ENCODE assay signal across 9 mouse cellular contexts in genomic region chr4:133379046-133379347, GRCm38 (mm10). TPM values are rescaled to one million over a fixed set of nuclear protein-coding genes. Genes with fewer than 3 reads are reported as not detected.
DNase-seq lines count a peak whose midpoint lies in the region; ATAC-seq and TF ChIP-seq lines count a peak whose summit lies in the region.
"Had no signal": no experiment of that assay in that cellular context is flagged by ENCODE, and none has a peak within 500 bp of the region (broad histone marks: within the 10 kb centered on the region; RNA-seq: fewer than 3 reads in every experiment).

No protein-coding gene starts in this region.

- peaks cover 12% of the 10 kb centered on the region for H3K36me3 ChIP-seq in heart, embryonic 13.5 days
- H3K36me3 ChIP-seq in ES-Bruce4 (ENCODE audit: control insufficient read depth, insufficient read depth, low read length, poor library complexity, severe bottlenecking), result no peaks in the 10 kb centered on the region
- peaks cover 8% of the 10 kb centered on the region for H3K36me3 ChIP-seq in embryonic facial prominence, embryonic 13.5 days
- H3K36me3 ChIP-seq in liver, embryonic 13.5 days, result peaks cover 26% of the 10 kb centered on the region

- TF ChIP-seq CTCF in ES-Bruce4 (IDR thresholded peaks at IDR 0.05; ENCODE audit: low read depth, low read length), result no peak

- H3K9me3 ChIP-seq in heart, embryonic 13.5 days, result no peaks in the 10 kb centered on the region
- H3K9me3 ChIP-seq in ES-Bruce4 (replicated peaks; ENCODE audit: control insufficient read depth, insufficient read depth, low read length, poor library complexity, severe bottlenecking), result no peaks in the 10 kb centered on the region
- no peaks in the 10 kb centered on the region for H3K9me3 ChIP-seq in embryonic facial prominence, embryonic 13.5 days
- no peaks in the 10 kb centered on the region for H3K9me3 ChIP-seq in liver, embryonic 13.5 days (replicated peaks)

- no peak for TF ChIP-seq POLR2A in ES-Bruce4 (IDR thresholded peaks at IDR 0.05; ENCODE audit: insufficient read depth, low read length)

- no peaks in the 10 kb centered on the region for H3K27me3 ChIP-seq in heart, embryonic 13.5 days (replicated peaks)
- no peaks in the 10 kb centered on the region for H3K27me3 ChIP-seq in ES-Bruce4 (ENCODE audit: control insufficient read depth, insufficient read depth, low read length, poor library complexity, severe bottlenecking)
- no peaks in the 10 kb centered on the region for H3K27me3 ChIP-seq in embryonic facial prominence, embryonic 13.5 days
- no peaks in the 10 kb centered on the region for H3K27me3 ChIP-seq in liver, embryonic 13.5 days
- H3K27me3 ChIP-seq: Patski had no signal

- H3K4me1 ChIP-seq in heart, embryonic 13.5 days, result peaks cover 69% of the 10 kb centered on the region
- peaks cover 12% of the 10 kb centered on the region for H3K4me1 ChIP-seq in ES-Bruce4 (ENCODE audit: control insufficient read depth, insufficient read depth, low read length)
- H3K4me1 ChIP-seq in embryonic facial prominence, embryonic 13.5 days, result peaks cover 67% of the 10 kb centered on the region
- H3K4me1 ChIP-seq in liver, embryonic 13.5 days (replicated peaks), result peaks cover 73% of the 10 kb centered on the region

- peak overlapping the region; percentile 37 for H3K4me2 ChIP-seq in heart, embryonic 13.5 days
- H3K4me2 ChIP-seq in embryonic facial prominence, embryonic 13.5 days, result peak overlapping the region; percentile 41
- peak overlapping the region; percentile 58 for H3K4me2 ChIP-seq in liver, embryonic 13.5 days

- no peak for TF ChIP-seq EP300 in ES-Bruce4 (IDR thresholded peaks at IDR 0.05; ENCODE audit: insufficient read depth, low read depth, low read length)

- H3K27ac ChIP-seq in heart, embryonic 13.5 days (replicated peaks), result peak overlapping the region; percentile 83
- H3K27ac ChIP-seq in ES-Bruce4 (ENCODE audit: insufficient read depth, low read length), result peak overlapping the region; percentile 54
- peak overlapping the region; percentile 90 for H3K27ac ChIP-seq in embryonic facial prominence, embryonic 13.5 days
- H3K27ac ChIP-seq in liver, embryonic 13.5 days, result peak overlapping the region; percentile 85

- WGBS in heart, embryonic 13.5 days, result 26% methylated on average over 5 of the region's 5 CpGs
- 28% methylated on average over 5 of the region's 5 CpGs for WGBS in embryonic facial prominence, embryonic 13.5 days
- 60% methylated on average over 5 of the region's 5 CpGs for WGBS in liver, embryonic 13.5 days (ENCODE audit: insufficient replicate concordance)

- no peak for DNase-seq in heart, postnatal 25 days (ENCODE audit: low spot score)
- no peak for DNase-seq in liver, embryonic 13.5 days
- DNase-seq in spleen, adult 12 weeks (ENCODE audit: low spot score), result no peak
- no peak for DNase-seq in retina, embryonic 14.5 days (ENCODE audit: low spot score)
- DNase-seq in left cerebral cortex, postnatal 14 days (ENCODE audit: low spot score in 2 of 2), result no peak

- peak overlapping the region; percentile 65 for H3K9ac ChIP-seq in heart, embryonic 13.5 days
- no peak overlapping the region for H3K9ac ChIP-seq in ES-Bruce4 (ENCODE audit: low read depth, poor library complexity, severe bottlenecking)
- H3K9ac ChIP-seq in embryonic facial prominence, embryonic 13.5 days, result peak overlapping the region; percentile 49; the same call in 1 of the 2 replicates
- peak overlapping the region; percentile 48 for H3K9ac ChIP-seq in liver, embryonic 13.5 days

- ATAC-seq in heart, embryonic 13.5 days (ENCODE audit: extremely low read depth, insufficient number of reproducible peaks, low FRiP score, low TSS enrichment), result no peak
- no peak for ATAC-seq in embryonic facial prominence, embryonic 13.5 days (ENCODE audit: insufficient number of reproducible peaks, insufficient read depth, low FRiP score, low TSS enrichment, low read depth)
- no peak for ATAC-seq in liver, embryonic 13.5 days (ENCODE audit: low read depth)

- intact Hi-C loops in heart, postnatal 25 days (cut with DNase I), result no loop called here
- intact Hi-C loops in left cerebral cortex, postnatal 14 days (cut with DNase I), result no loop called here

- H3K4me3 ChIP-seq in heart, embryonic 13.5 days, result no peak overlapping the region
- no peak overlapping the region for H3K4me3 ChIP-seq in ES-Bruce4 (ENCODE audit: low read depth, low read length)
- no peak overlapping the region for H3K4me3 ChIP-seq in embryonic facial prominence, embryonic 13.5 days
- no peak overlapping the region for H3K4me3 ChIP-seq in liver, embryonic 13.5 days (replicated peaks)

RNA-seq across cellular contexts. Expression of gene Slc9a1, which starts 9.5 kb away (rescaled TPM):
- polyA plus RNA-seq in heart, embryonic 13.5 days (2015; fragmentation: Nextera tagmentation; extraction: Ambion mirVana), result 6.1 and 6.3 TPM in 2 replicates
- 10 to 100 TPM; 16.3 to 20.0 TPM for total RNA-seq in heart, postnatal 25 days (2021)
- polyA plus RNA-seq in ES-Bruce4 (2011; ENCODE audit: insufficient read depth, insufficient read length, low read depth, missing spikeins), result 18.4 and 21.4 TPM in 2 replicates
- polyA plus RNA-seq in embryonic facial prominence, embryonic 13.5 days (2015; fragmentation: Nextera tagmentation; extraction: Ambion mirVana), result 8.6 and 9.4 TPM in 2 replicates
- 2.7 and 3.1 TPM in 2 replicates for polyA plus RNA-seq in liver, embryonic 13.5 days (2015; fragmentation: Nextera tagmentation; extraction: Ambion mirVana)
- 10 to 100 TPM; 41.5 to 46.7 TPM for total RNA-seq in left cerebral cortex, postnatal 14 days (2021)

RNA-seq across cellular contexts. Expression of gene Wdtc1, which starts 25.7 kb away (rescaled TPM):
- polyA plus RNA-seq in heart, embryonic 13.5 days (2015; fragmentation: Nextera tagmentation; extraction: Ambion mirVana), result 11.3 and 11.9 TPM in 2 replicates
- 10 to 100 TPM; 81.2 to 82.7 TPM for total RNA-seq in heart, postnatal 25 days (2021)
- polyA plus RNA-seq in ES-Bruce4 (2011; ENCODE audit: insufficient read depth, insufficient read length, low read depth, missing spikeins), result 69.2 and 71.5 TPM in 2 replicates
- 13.9 and 14.3 TPM in 2 replicates for polyA plus RNA-seq in embryonic facial prominence, embryonic 13.5 days (2015; fragmentation: Nextera tagmentation; extraction: Ambion mirVana)
- polyA plus RNA-seq in liver, embryonic 13.5 days (2015; fragmentation: Nextera tagmentation; extraction: Ambion mirVana), result 5.5 and 7.1 TPM in 2 replicates
- 10 to 100 TPM; 56.6 to 60.8 TPM for total RNA-seq in left cerebral cortex, postnatal 14 days (2021)
